Mouse (Mus musculus) bone marrow, adult 2 months (tissue): Measurements from ENCODE around the gene Rarb.

Experiments
- CTCF ChIP-seq: fragments of 200-500 bp; IDR thresholded peaks from 2 replicates; pipeline ENCODE4 v1.5.1; 2011; ENCODE audit warnings: low read length, control low read depth; ENCODE audit not compliant: control insufficient read depth, insufficient read depth
- POLR2A ChIP-seq: fragments of 200-500 bp; IDR thresholded peaks from 2 replicates; pipeline ENCODE4 v1.6.1; 2011; ENCODE audit warnings: low read depth, mild to moderate bottlenecking, control low read depth, low read length, borderline replicate concordance; ENCODE audit not compliant: control insufficient read depth

DNA sequence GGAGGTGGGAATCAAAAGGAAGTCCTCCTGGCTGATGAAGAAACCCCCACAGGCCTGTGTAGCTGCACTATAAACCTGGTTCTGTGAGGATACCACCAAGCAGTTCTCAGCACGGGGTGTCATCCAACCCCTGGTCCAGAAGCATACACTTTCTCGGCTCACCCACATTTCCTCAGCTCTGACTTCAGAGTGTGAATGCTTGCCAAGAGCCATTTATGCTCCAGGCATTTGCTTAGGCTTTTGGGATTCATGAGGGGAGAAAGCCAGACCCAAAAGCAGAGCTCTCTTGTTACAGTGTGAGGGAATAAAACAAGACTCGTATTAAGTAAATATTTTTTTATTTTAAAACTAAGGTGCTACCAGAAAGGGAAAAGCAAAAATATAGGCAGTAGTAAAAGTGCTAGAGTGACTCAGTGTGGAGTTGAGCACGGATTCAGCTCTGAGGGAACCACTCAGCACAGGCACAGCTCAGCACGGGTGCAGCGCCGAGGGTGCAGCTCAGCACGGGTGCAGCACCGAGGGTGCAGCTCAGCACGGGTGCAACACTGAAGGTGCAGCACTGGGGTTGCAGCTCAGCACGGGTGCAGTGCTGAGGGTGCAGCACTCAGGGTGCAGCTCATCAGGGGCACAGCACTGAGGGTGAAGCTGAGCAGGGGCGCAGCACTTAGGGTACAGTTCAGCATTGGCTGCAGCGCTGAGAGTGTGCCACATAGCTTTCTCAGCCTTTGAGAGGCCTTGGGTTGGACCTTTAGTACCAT lies 77.8 kb downstream of the Rarb start:
- TF ChIP-seq CTCF = no peak
- no peak for TF ChIP-seq POLR2A
